Mouse (Mus musculus) kidney, adult 2 months (tissue): ENCODE data around the gene Nfkbia.

Experiments
- CTCF ChIP-seq: fragments of 200-500 bp; conservative IDR thresholded peaks from 2 replicates; pipeline ENCODE4 v1.5.1; 2011; ENCODE audit warnings: low read depth, mild to moderate bottlenecking, control low read depth, low read length, moderate library complexity, mixed read lengths; ENCODE audit not compliant: insufficient read depth, insufficient read length
- POLR2A ChIP-seq: fragments of 200-500 bp; IDR thresholded peaks from one replicate; pipeline ENCODE4 v1.6.1; 2011; ENCODE audit warnings: low read depth, low read length, control low read depth

DNA sequence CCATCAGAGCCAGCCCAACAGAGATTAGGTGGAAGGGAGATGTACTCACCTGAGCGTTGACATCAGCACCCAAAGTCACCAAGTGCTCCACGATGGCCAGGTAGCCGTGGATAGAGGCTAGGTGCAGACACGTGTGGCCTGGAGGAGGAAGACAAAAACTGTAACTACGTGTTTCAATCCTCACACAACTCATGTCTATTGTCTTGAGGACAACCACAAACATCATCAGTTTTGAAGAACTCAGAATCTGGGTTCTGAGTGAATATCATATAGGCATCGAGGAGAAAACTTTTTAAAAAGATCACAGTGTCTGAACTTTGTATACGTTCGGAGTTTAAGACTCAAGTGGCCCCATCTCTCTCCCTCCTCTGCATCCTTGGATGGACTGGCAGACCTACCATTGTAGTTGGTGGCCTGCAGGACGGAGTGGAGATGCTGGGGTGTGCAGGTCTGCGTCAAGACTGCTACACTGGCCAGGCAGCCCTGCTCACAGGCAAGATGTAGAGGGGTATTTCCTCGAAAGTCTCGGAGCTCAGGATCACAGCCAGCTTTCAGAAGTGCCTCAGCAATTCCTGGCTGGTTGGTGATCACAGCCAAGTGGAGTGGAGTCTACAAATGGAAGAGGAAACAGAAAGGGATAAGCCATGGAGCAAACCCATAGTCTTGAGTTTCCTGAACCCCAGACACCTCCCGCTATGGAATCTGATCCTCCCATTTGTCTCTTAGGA lies 1.6 kb downstream of the Nfkbia start:
- TF ChIP-seq CTCF (no peak), POLR2A (no peak)
